Mouse (Mus musculus) MEL (cell line): Measurements from ENCODE around the gene Nudt22. TPM values are rescaled to one million over a fixed set of nuclear protein-coding genes. Genes with fewer than 3 reads are reported as not detected.
A peak's percentile ranks its signal among the peaks of the same experiment; 100 is the strongest.

Experiments
- DNase-seq: peaks from one replicate; pipeline ENCODE4 v3.0.0; 2011; ENCODE audit warnings: low read depth, low spot score
- H3K27ac ChIP-seq: 2 replicates; pipeline ENCODE4 v1.5.1; 2012; ENCODE audit warnings: low read depth, mild to moderate bottlenecking, control low read depth, low read length, moderate library complexity; ENCODE audit not compliant: control insufficient read depth
- H3K27me3 ChIP-seq, 2 experiments: fragments of 150-350 bp in 1 of 2; sonication (generic) in 1 of 2; 2 replicates each; pipeline ENCODE4 v1.6.1; 2012; ENCODE audit warnings: low read length in 2 of 2, mild to moderate bottlenecking in 2 of 2, improper control_type of control experiment in 1 of 2, moderate library complexity in 1 of 2; ENCODE audit not compliant: insufficient read depth in 2 of 2, control insufficient read depth in 1 of 2
- H3K36me3 ChIP-seq, 2 experiments: 2 replicates each; pipeline ENCODE4 v1.6.1; 2012 to 2014; ENCODE audit warnings: low read length in 2 of 2, improper control_type of control experiment in 1 of 2, inconsistent platforms in 1 of 2, mild to moderate bottlenecking in 1 of 2; ENCODE audit not compliant: insufficient read depth in 2 of 2, control insufficient read depth in 1 of 2
- H3K4me1 ChIP-seq, 2 experiments: fragments of 150-350 bp in 1 of 2; sonication (generic) in 1 of 2; 2 replicates each; pipeline ENCODE4 v1.6.1; 2012; ENCODE audit warnings: low read length in 2 of 2, improper control_type of control experiment in 1 of 2, mild to moderate bottlenecking in 1 of 2; ENCODE audit not compliant: insufficient read depth in 2 of 2, control insufficient read depth in 1 of 2
- H3K4me3 ChIP-seq, 2 experiments: fragments of 150-350 bp in 1 of 2; sonication (generic) in 1 of 2; 2 replicates each; pipeline ENCODE4 v1.5.1; 2012; ENCODE audit warnings: low read depth in 2 of 2, low read length in 2 of 2, mild to moderate bottlenecking in 2 of 2, moderate library complexity in 2 of 2, control low read depth in 1 of 2, improper control_type of control experiment in 1 of 2; ENCODE audit not compliant: control insufficient read depth in 1 of 2, insufficient read depth in 1 of 2
- H3K79me2 ChIP-seq: 2 replicates; pipeline ENCODE4 v1.6.1; 2012; ENCODE audit warnings: mild to moderate bottlenecking, low read length, moderate library complexity; ENCODE audit not compliant: control insufficient read depth, poor library complexity, insufficient read depth
- H3K9ac ChIP-seq: 2 replicates; pipeline ENCODE4 v1.6.1; 2012; ENCODE audit warnings: low read depth, mild to moderate bottlenecking, control low read depth, low read length, moderate library complexity; ENCODE audit not compliant: control insufficient read depth, poor library complexity, severe bottlenecking
- H3K9me3 ChIP-seq: fragments of 150-350 bp; sonication (generic); replicated peaks from 2 replicates; pipeline ENCODE4 v1.6.1; 2012; ENCODE audit warnings: mild to moderate bottlenecking, low read length, improper control_type of control experiment, moderate library complexity; ENCODE audit not compliant: insufficient read depth
- BHLHE40 ChIP-seq: IDR thresholded peaks from 2 replicates; pipeline ENCODE4 v1.6.1; 2012; ENCODE audit warnings: low read depth, mild to moderate bottlenecking, inconsistent platforms, low read length, improper control_type of control experiment, borderline replicate concordance
- CHD1 ChIP-seq: IDR thresholded peaks from 2 replicates; pipeline ENCODE4 v1.6.1; 2012; ENCODE audit warnings: low read depth, mild to moderate bottlenecking, inconsistent platforms, low read length, improper control_type of control experiment
- CHD2 ChIP-seq: IDR thresholded peaks from 2 replicates; pipeline ENCODE4 v1.6.1; 2011; ENCODE audit warnings: low read length, improper control_type of control experiment
- CTCF ChIP-seq, 3 experiments: IDR thresholded peaks in 2 of 3; conservative IDR thresholded peaks in 1 of 3; 2 replicates each; pipeline ENCODE4 v1.5.1; 2011 to 2012; ENCODE audit warnings: low read length in 3 of 3, low read depth in 2 of 3, mild to moderate bottlenecking in 2 of 3, improper control_type of control experiment in 1 of 3, inconsistent platforms in 1 of 3, mixed read lengths in 1 of 3, moderate library complexity in 1 of 3; ENCODE audit not compliant: control insufficient read depth in 1 of 3, insufficient read depth in 1 of 3, poor library complexity in 1 of 3, severe bottlenecking in 1 of 3
- E2F4 ChIP-seq: IDR thresholded peaks from 2 replicates; pipeline ENCODE4 v1.6.1; 2011; ENCODE audit warnings: low read depth, low read length, improper control_type of control experiment, borderline replicate concordance
- ELF1 ChIP-seq: IDR thresholded peaks from 2 replicates; pipeline ENCODE4 v1.6.1; 2014; ENCODE audit warnings: low read depth, mild to moderate bottlenecking, inconsistent platforms, low read length, improper control_type of control experiment, moderate library complexity
- EP300 ChIP-seq, 2 experiments: IDR thresholded peaks; 2 replicates each; pipeline ENCODE4 v1.6.1; 2011; ENCODE audit warnings: improper control_type of control experiment in 2 of 2, low read length in 2 of 2, low read depth in 1 of 2, mild to moderate bottlenecking in 1 of 2
- ETS1 ChIP-seq: IDR thresholded peaks from 2 replicates; pipeline ENCODE4 v1.6.1; 2012; ENCODE audit warnings: low read depth, mild to moderate bottlenecking, inconsistent platforms, low read length, improper control_type of control experiment, moderate library complexity
- GABPA ChIP-seq: IDR thresholded peaks from 2 replicates; pipeline ENCODE4 v1.6.1; 2012; ENCODE audit warnings: low read depth, mild to moderate bottlenecking, inconsistent platforms, low read length, improper control_type of control experiment, moderate library complexity
- GATA1 ChIP-seq: IDR thresholded peaks from 2 replicates; pipeline ENCODE4 v1.6.1; 2011; ENCODE audit warnings: low read depth, low read length, improper control_type of control experiment
- HCFC1 ChIP-seq: IDR thresholded peaks from 2 replicates; pipeline ENCODE4 v1.6.1; 2012; ENCODE audit warnings: low read depth, mild to moderate bottlenecking, inconsistent platforms, low read length, improper control_type of control experiment, moderate library complexity
- JUND ChIP-seq: IDR thresholded peaks from 2 replicates; pipeline ENCODE4 v1.6.1; 2011; ENCODE audit warnings: low read depth, mild to moderate bottlenecking, improper control_type of control experiment, low read length
- MAFK ChIP-seq: IDR thresholded peaks from 2 replicates; pipeline ENCODE4 v1.6.1; 2011; ENCODE audit warnings: low read depth, mild to moderate bottlenecking, low read length, improper control_type of control experiment, borderline replicate concordance
- MAZ ChIP-seq: IDR thresholded peaks from 2 replicates; pipeline ENCODE4 v1.6.1; 2012; ENCODE audit warnings: low read depth, mild to moderate bottlenecking, inconsistent platforms, low read length, improper control_type of control experiment
- MEF2A ChIP-seq: IDR thresholded peaks from 2 replicates; pipeline ENCODE4 v1.6.1; 2014; ENCODE audit warnings: low read depth, mild to moderate bottlenecking, inconsistent platforms, low read length, improper control_type of control experiment; ENCODE audit not compliant: poor library complexity, insufficient replicate concordance, severe bottlenecking; ENCODE audit errors: extremely low read depth
- MXI1 ChIP-seq: IDR thresholded peaks from 2 replicates; pipeline ENCODE4 v1.6.1; 2011; ENCODE audit warnings: mild to moderate bottlenecking, low read depth, low read length, improper control_type of control experiment
- MYB ChIP-seq: IDR thresholded peaks from 2 replicates; pipeline ENCODE4 v1.6.1; 2011; ENCODE audit warnings: mild to moderate bottlenecking, low read depth, low read length, improper control_type of control experiment
- NELFE ChIP-seq: IDR thresholded peaks from 2 replicates; pipeline ENCODE4 v1.6.1; 2011; ENCODE audit warnings: low read depth, low read length, improper control_type of control experiment
- NRF1 ChIP-seq: IDR thresholded peaks from 2 replicates; pipeline ENCODE4 v1.6.1; 2014; ENCODE audit warnings: low read depth, mild to moderate bottlenecking, inconsistent platforms, low read length, improper control_type of control experiment, moderate library complexity; ENCODE audit not compliant: poor library complexity, insufficient read depth, severe bottlenecking
- POLR2A ChIP-seq, 2 experiments: IDR thresholded peaks; 2 replicates each; pipeline ENCODE4 v1.6.1; 2011 to 2012; ENCODE audit warnings: low read length in 2 of 2, mild to moderate bottlenecking in 2 of 2, control low read depth in 1 of 2, improper control_type of control experiment in 1 of 2, low read depth in 1 of 2, moderate library complexity in 1 of 2; ENCODE audit not compliant: control insufficient read depth in 1 of 2, insufficient read depth in 1 of 2, poor library complexity in 1 of 2
- POLR2AphosphoS2 ChIP-seq: IDR thresholded peaks from 2 replicates; pipeline ENCODE4 v1.6.1; 2011; ENCODE audit warnings: low read length, improper control_type of control experiment
- POLR2AphosphoS5 ChIP-seq: IDR thresholded peaks from 2 replicates; pipeline ENCODE4 v1.6.1; 2012; ENCODE audit warnings: low read depth, borderline replicate concordance, mild to moderate bottlenecking, inconsistent platforms, low read length, moderate library complexity, mixed read lengths
- RAD21 ChIP-seq: IDR thresholded peaks from 2 replicates; pipeline ENCODE4 v1.6.1; 2011; ENCODE audit warnings: mild to moderate bottlenecking, low read depth, low read length, improper control_type of control experiment
- RCOR1 ChIP-seq: IDR thresholded peaks from 2 replicates; pipeline ENCODE4 v1.6.1; 2012; ENCODE audit warnings: low read depth, mild to moderate bottlenecking, inconsistent platforms, low read length, improper control_type of control experiment
- SIN3A ChIP-seq: IDR thresholded peaks from 2 replicates; pipeline ENCODE4 v1.6.1; 2012; ENCODE audit warnings: low read length, improper control_type of control experiment, inconsistent platforms
- SMC3 ChIP-seq: IDR thresholded peaks from 2 replicates; pipeline ENCODE4 v1.6.1; 2011; ENCODE audit warnings: low read depth, low read length, improper control_type of control experiment
- TAL1 ChIP-seq: IDR thresholded peaks from 2 replicates; pipeline ENCODE4 v1.6.1; 2012; ENCODE audit warnings: mild to moderate bottlenecking, inconsistent platforms, low read length, moderate library complexity, mixed read lengths
- UBTF ChIP-seq: IDR thresholded peaks from 2 replicates; pipeline ENCODE4 v1.6.1; 2012; ENCODE audit warnings: low read depth, mild to moderate bottlenecking, inconsistent platforms, low read length, improper control_type of control experiment, moderate library complexity, borderline replicate concordance; ENCODE audit not compliant: insufficient read depth
- USF1 ChIP-seq: IDR thresholded peaks from 2 replicates; pipeline ENCODE4 v1.6.1; 2014; ENCODE audit warnings: low read depth, mild to moderate bottlenecking, inconsistent platforms, low read length, improper control_type of control experiment, moderate library complexity
- USF2 ChIP-seq, 2 experiments: IDR thresholded peaks; 2 replicates each; pipeline ENCODE4 v1.6.1; 2011 to 2012; ENCODE audit warnings: improper control_type of control experiment in 2 of 2, low read length in 2 of 2, borderline replicate concordance in 1 of 2, inconsistent platforms in 1 of 2, low read depth in 1 of 2, mild to moderate bottlenecking in 1 of 2; ENCODE audit not compliant: insufficient read depth in 1 of 2
- ZC3H11A ChIP-seq: IDR thresholded peaks from 2 replicates; pipeline ENCODE4 v1.6.1; 2012; ENCODE audit warnings: low read depth, mild to moderate bottlenecking, inconsistent platforms, low read length, improper control_type of control experiment
- ZKSCAN1 ChIP-seq: IDR thresholded peaks from 2 replicates; pipeline ENCODE4 v1.6.1; 2012; ENCODE audit warnings: low read depth, mild to moderate bottlenecking, inconsistent platforms, low read length, improper control_type of control experiment, moderate library complexity
- ZMIZ1 ChIP-seq: IDR thresholded peaks from 2 replicates; pipeline ENCODE4 v1.6.1; 2012; ENCODE audit warnings: low read depth, mild to moderate bottlenecking, inconsistent platforms, low read length, improper control_type of control experiment, moderate library complexity
- ZNF384 ChIP-seq: IDR thresholded peaks from 2 replicates; pipeline ENCODE4 v1.6.1; 2012; ENCODE audit warnings: low read depth, mild to moderate bottlenecking, inconsistent platforms, low read length, improper control_type of control experiment
- polyA plus RNA-seq, 2 experiments: library from polyadenylated mRNA; stranded (reverse) in 1 of 2; unstranded in 1 of 2; fragments of >175 nt in 1 of 2; fragments of >200 nt in 1 of 2; gene quantifications; 2 replicates each; pipeline versions ENCODE4 v1.2.1 to v1.2.4; 2012; ENCODE audit warnings: low replicate concordance in 2 of 2, low read depth in 1 of 2; ENCODE audit not compliant: insufficient read length in 2 of 2, insufficient read depth in 1 of 2, missing spikeins in 1 of 2
- total RNA-seq: library from RNA; depleted of rRNA; stranded (reverse); fragments of 300-350 nt; gene quantifications from 2 replicates; pipeline ENCODE4 v1.2.3, GENCODE M21; 2012

The Nudt22 gene
- total and polyA plus RNA-seq, 3 experiments: 30.8 to 32.1 TPM; not detected in 1

DNA sequence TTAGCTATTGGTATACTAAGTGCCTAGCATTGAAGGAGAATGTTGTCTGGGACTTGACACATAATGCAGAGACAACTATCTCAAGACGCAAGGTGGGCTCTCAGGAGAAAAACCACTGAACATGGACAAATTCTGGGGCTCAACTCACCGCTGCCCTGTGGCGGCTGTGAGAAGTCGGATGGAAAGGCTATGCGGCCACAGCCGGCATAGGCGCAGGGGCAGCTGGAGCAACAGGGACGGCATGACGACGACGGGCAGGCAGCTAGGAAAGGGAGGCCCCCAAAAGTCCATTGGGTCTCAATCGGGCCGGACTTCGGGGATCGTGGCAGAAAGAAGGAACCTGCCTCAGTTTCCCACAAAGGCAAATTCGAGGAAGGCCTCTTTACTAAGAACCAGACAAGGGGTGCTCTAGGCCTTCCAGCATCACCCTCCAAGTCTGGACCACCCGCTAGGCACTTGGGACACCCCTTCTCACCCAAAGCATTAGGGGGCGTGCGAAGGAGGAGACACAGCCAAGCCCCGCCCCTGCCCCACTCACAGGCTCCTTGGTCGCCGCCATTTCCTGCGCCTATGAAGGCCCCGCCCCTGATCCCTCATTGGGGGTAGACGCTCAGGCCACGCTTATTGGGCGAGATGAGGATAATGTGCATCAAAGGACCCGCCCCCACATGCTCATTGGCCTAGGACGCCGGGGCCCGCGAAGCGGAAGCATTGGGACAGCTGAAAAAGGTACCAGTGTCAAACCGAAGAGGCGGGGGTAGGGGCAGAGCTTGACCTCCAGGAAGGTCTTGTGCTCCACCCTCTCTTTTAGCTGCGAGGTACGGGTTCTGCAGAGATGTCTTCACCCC is 3.7 kb downstream of the Nudt22 start, which contains the start of gene Dnajc4:
Gene Dnajc4 (minus strand): TSS at position 562 of the 848 bp plus-strand sequence.
- peak within 1 kb of the TSS; percentile 25 for H3K27ac ChIP-seq
- H3K9me3 ChIP-seq: no peaks in the 10 kb centered on the region
- H3K79me2 ChIP-seq: peaks cover 5% of the 10 kb centered on the region; the same call in 1 of the 2 replicates
- peak within 1 kb of the TSS; percentile 75 to 97 for H3K4me3 ChIP-seq
- no peaks in the 10 kb centered on the region for H3K27me3 ChIP-seq
- H3K36me3 ChIP-seq: 0 out of 4 replicates have a peak, but pooled peaks cover 0 to 2% of the 10 kb centered on the region in 2 experiments
- H3K9ac ChIP-seq: peak within 1 kb of the TSS; percentile 80
- H3K4me1 ChIP-seq: peaks cover 7 to 28% of the 10 kb centered on the region in 2 experiments; a peak in 3 of 4 replicates
- peak; percentile 99 for DNase-seq
- TF ChIP-seq TAL1 (no peak), SIN3A (peak; percentile 79), GABPA (no peak), JUND (no peak), MAFK (no peak), CHD2 (peak; percentile 29; the same call in 1 of the 2 replicates), POLR2AphosphoS2 (no peak; the same call in 1 of the 2 replicates), RCOR1 (no peak), UBTF (no peak), EP300 (IDR thresholded peaks at IDR 0.05; ENCODE audit: low read depth in 1 of 2, low read length in 2 of 2) (no peak), MXI1 (peak; percentile 81), CTCF (IDR thresholded peaks at IDR 0.05 in 2 of 3, conservative IDR thresholded peaks at IDR 0.05 in 1 of 3; ENCODE audit: control insufficient read depth in 1 of 3, insufficient read depth in 1 of 3, low read depth in 2 of 3, low read length in 3 of 3, poor library complexity in 1 of 3, severe bottlenecking in 1 of 3) (peak in 1 of 3 experiments; percentile 3; a peak in 1 of 6 replicates), SMC3 (no peak), NELFE (peak; percentile 59; the same call in 1 of the 2 replicates), HCFC1 (peak; percentile 79), ZNF384 (no peak), E2F4 (peak; percentile 86; the same call in 1 of the 2 replicates), USF1 (0 out of 2 replicates have a peak, but pooled peaks have one; percentile 33), ZKSCAN1 (no peak), USF2 (IDR thresholded peaks at IDR 0.05; ENCODE audit: borderline replicate concordance in 1 of 2, insufficient read depth in 1 of 2, low read depth in 1 of 2, low read length in 2 of 2) (no peak), MAZ (no peak; the same call in 1 of the 2 replicates), MYB (no peak), ETS1 (no peak), MEF2A (no peak), CHD1 (0 out of 2 replicates have a peak, but pooled peaks have one; percentile 40), POLR2AphosphoS5 (no peak), ELF1 (peak; percentile 87), NRF1 (peak; percentile 46; the same call in 1 of the 2 replicates), RAD21 (no peak), GATA1 (no peak), ZC3H11A (no peak), POLR2A (IDR thresholded peaks at IDR 0.05; ENCODE audit: control insufficient read depth in 1 of 2, insufficient read depth in 1 of 2, low read depth in 1 of 2, low read length in 2 of 2, poor library complexity in 1 of 2) (peak; percentile 20 to 81; a peak in 2 of 4 replicates), BHLHE40 (no peak), ZMIZ1 (0 out of 2 replicates have a peak, but pooled peaks have one; percentile 56)
